Mouse (Mus musculus) MEL (cell line): ENCODE measurements around the gene Cflar. TPM values are rescaled to one million over a fixed set of nuclear protein-coding genes. Genes with fewer than 3 reads are reported as not detected.

ENCODE experiments used
- DNase-seq: peaks from one replicate; pipeline ENCODE4 v3.0.0; 2011; ENCODE audit warnings: low read depth, low spot score
- H3K27ac ChIP-seq: 2 replicates; pipeline ENCODE4 v1.5.1; 2012; ENCODE audit warnings: low read depth, mild to moderate bottlenecking, control low read depth, low read length, moderate library complexity; ENCODE audit not compliant: control insufficient read depth
- H3K27me3 ChIP-seq, 2 experiments: fragments of 150-350 bp in 1 of 2; sonication (generic) in 1 of 2; 2 replicates each; pipeline ENCODE4 v1.6.1; 2012; ENCODE audit warnings: low read length in 2 of 2, mild to moderate bottlenecking in 2 of 2, improper control_type of control experiment in 1 of 2, moderate library complexity in 1 of 2; ENCODE audit not compliant: insufficient read depth in 2 of 2, control insufficient read depth in 1 of 2
- H3K36me3 ChIP-seq, 2 experiments: 2 replicates each; pipeline ENCODE4 v1.6.1; 2012 to 2014; ENCODE audit warnings: low read length in 2 of 2, improper control_type of control experiment in 1 of 2, inconsistent platforms in 1 of 2, mild to moderate bottlenecking in 1 of 2; ENCODE audit not compliant: insufficient read depth in 2 of 2, control insufficient read depth in 1 of 2
- H3K4me1 ChIP-seq, 2 experiments: fragments of 150-350 bp in 1 of 2; sonication (generic) in 1 of 2; 2 replicates each; pipeline ENCODE4 v1.6.1; 2012; ENCODE audit warnings: low read length in 2 of 2, improper control_type of control experiment in 1 of 2, mild to moderate bottlenecking in 1 of 2; ENCODE audit not compliant: insufficient read depth in 2 of 2, control insufficient read depth in 1 of 2
- H3K4me3 ChIP-seq, 2 experiments: fragments of 150-350 bp in 1 of 2; sonication (generic) in 1 of 2; 2 replicates each; pipeline ENCODE4 v1.5.1; 2012; ENCODE audit warnings: low read depth in 2 of 2, low read length in 2 of 2, mild to moderate bottlenecking in 2 of 2, moderate library complexity in 2 of 2, control low read depth in 1 of 2, improper control_type of control experiment in 1 of 2; ENCODE audit not compliant: control insufficient read depth in 1 of 2, insufficient read depth in 1 of 2
- H3K79me2 ChIP-seq: 2 replicates; pipeline ENCODE4 v1.6.1; 2012; ENCODE audit warnings: mild to moderate bottlenecking, low read length, moderate library complexity; ENCODE audit not compliant: control insufficient read depth, poor library complexity, insufficient read depth
- H3K9ac ChIP-seq: 2 replicates; pipeline ENCODE4 v1.6.1; 2012; ENCODE audit warnings: low read depth, mild to moderate bottlenecking, control low read depth, low read length, moderate library complexity; ENCODE audit not compliant: control insufficient read depth, poor library complexity, severe bottlenecking
- H3K9me3 ChIP-seq: fragments of 150-350 bp; sonication (generic); replicated peaks from 2 replicates; pipeline ENCODE4 v1.6.1; 2012; ENCODE audit warnings: mild to moderate bottlenecking, low read length, improper control_type of control experiment, moderate library complexity; ENCODE audit not compliant: insufficient read depth
- CHD1 ChIP-seq: IDR thresholded peaks from 2 replicates; pipeline ENCODE4 v1.6.1; 2012; ENCODE audit warnings: low read depth, mild to moderate bottlenecking, inconsistent platforms, low read length, improper control_type of control experiment
- CHD2 ChIP-seq: IDR thresholded peaks from 2 replicates; pipeline ENCODE4 v1.6.1; 2011; ENCODE audit warnings: low read length, improper control_type of control experiment
- E2F4 ChIP-seq: IDR thresholded peaks from 2 replicates; pipeline ENCODE4 v1.6.1; 2011; ENCODE audit warnings: low read depth, low read length, improper control_type of control experiment, borderline replicate concordance
- ELF1 ChIP-seq: IDR thresholded peaks from 2 replicates; pipeline ENCODE4 v1.6.1; 2014; ENCODE audit warnings: low read depth, mild to moderate bottlenecking, inconsistent platforms, low read length, improper control_type of control experiment, moderate library complexity
- HCFC1 ChIP-seq: IDR thresholded peaks from 2 replicates; pipeline ENCODE4 v1.6.1; 2012; ENCODE audit warnings: low read depth, mild to moderate bottlenecking, inconsistent platforms, low read length, improper control_type of control experiment, moderate library complexity
- JUND ChIP-seq: IDR thresholded peaks from 2 replicates; pipeline ENCODE4 v1.6.1; 2011; ENCODE audit warnings: low read depth, mild to moderate bottlenecking, improper control_type of control experiment, low read length
- MAZ ChIP-seq: IDR thresholded peaks from 2 replicates; pipeline ENCODE4 v1.6.1; 2012; ENCODE audit warnings: low read depth, mild to moderate bottlenecking, inconsistent platforms, low read length, improper control_type of control experiment
- NRF1 ChIP-seq: IDR thresholded peaks from 2 replicates; pipeline ENCODE4 v1.6.1; 2014; ENCODE audit warnings: low read depth, mild to moderate bottlenecking, inconsistent platforms, low read length, improper control_type of control experiment, moderate library complexity; ENCODE audit not compliant: poor library complexity, insufficient read depth, severe bottlenecking
- POLR2A ChIP-seq, 2 experiments: IDR thresholded peaks; 2 replicates each; pipeline ENCODE4 v1.6.1; 2011 to 2012; ENCODE audit warnings: low read length in 2 of 2, mild to moderate bottlenecking in 2 of 2, control low read depth in 1 of 2, improper control_type of control experiment in 1 of 2, low read depth in 1 of 2, moderate library complexity in 1 of 2; ENCODE audit not compliant: control insufficient read depth in 1 of 2, insufficient read depth in 1 of 2, poor library complexity in 1 of 2
- POLR2AphosphoS2 ChIP-seq: IDR thresholded peaks from 2 replicates; pipeline ENCODE4 v1.6.1; 2011; ENCODE audit warnings: low read length, improper control_type of control experiment
- POLR2AphosphoS5 ChIP-seq: IDR thresholded peaks from 2 replicates; pipeline ENCODE4 v1.6.1; 2012; ENCODE audit warnings: low read depth, borderline replicate concordance, mild to moderate bottlenecking, inconsistent platforms, low read length, moderate library complexity, mixed read lengths
- RAD21 ChIP-seq: IDR thresholded peaks from 2 replicates; pipeline ENCODE4 v1.6.1; 2011; ENCODE audit warnings: mild to moderate bottlenecking, low read depth, low read length, improper control_type of control experiment
- SMC3 ChIP-seq: IDR thresholded peaks from 2 replicates; pipeline ENCODE4 v1.6.1; 2011; ENCODE audit warnings: low read depth, low read length, improper control_type of control experiment
- TCF12 ChIP-seq: IDR thresholded peaks from 2 replicates; pipeline ENCODE4 v1.6.1; 2014; ENCODE audit warnings: low read depth, mild to moderate bottlenecking, inconsistent platforms, low read length, improper control_type of control experiment, moderate library complexity
- USF1 ChIP-seq: IDR thresholded peaks from 2 replicates; pipeline ENCODE4 v1.6.1; 2014; ENCODE audit warnings: low read depth, mild to moderate bottlenecking, inconsistent platforms, low read length, improper control_type of control experiment, moderate library complexity
- USF2 ChIP-seq, 2 experiments: IDR thresholded peaks; 2 replicates each; pipeline ENCODE4 v1.6.1; 2011 to 2012; ENCODE audit warnings: improper control_type of control experiment in 2 of 2, low read length in 2 of 2, borderline replicate concordance in 1 of 2, inconsistent platforms in 1 of 2, low read depth in 1 of 2, mild to moderate bottlenecking in 1 of 2; ENCODE audit not compliant: insufficient read depth in 1 of 2
- ZC3H11A ChIP-seq: IDR thresholded peaks from 2 replicates; pipeline ENCODE4 v1.6.1; 2012; ENCODE audit warnings: low read depth, mild to moderate bottlenecking, inconsistent platforms, low read length, improper control_type of control experiment
- ZKSCAN1 ChIP-seq: IDR thresholded peaks from 2 replicates; pipeline ENCODE4 v1.6.1; 2012; ENCODE audit warnings: low read depth, mild to moderate bottlenecking, inconsistent platforms, low read length, improper control_type of control experiment, moderate library complexity
- ZMIZ1 ChIP-seq: IDR thresholded peaks from 2 replicates; pipeline ENCODE4 v1.6.1; 2012; ENCODE audit warnings: low read depth, mild to moderate bottlenecking, inconsistent platforms, low read length, improper control_type of control experiment, moderate library complexity
- polyA plus RNA-seq, 2 experiments: library from polyadenylated mRNA; stranded (reverse) in 1 of 2; unstranded in 1 of 2; fragments of >175 nt in 1 of 2; fragments of >200 nt in 1 of 2; gene quantifications; 2 replicates each; pipeline versions ENCODE4 v1.2.1 to v1.2.4; 2012; ENCODE audit warnings: low replicate concordance in 2 of 2, low read depth in 1 of 2; ENCODE audit not compliant: insufficient read length in 2 of 2, insufficient read depth in 1 of 2, missing spikeins in 1 of 2
- total RNA-seq: library from RNA; depleted of rRNA; stranded (reverse); fragments of 300-350 nt; gene quantifications from 2 replicates; pipeline ENCODE4 v1.2.3, GENCODE M21; 2012

Gene Cflar
- total and polyA plus RNA-seq, 3 experiments: 13.1 to 13.2 TPM; not detected in 1

GRCm38 (mm10) chr1:58795291-58796058 is 84.2 kb downstream of the Cflar start, which contains the start of gene Casp8 (continued):
- peak; percentile 83 for TF ChIP-seq ELF1
- no peak for TF ChIP-seq ZKSCAN1
- no peak for TF ChIP-seq POLR2AphosphoS5
- TF ChIP-seq NRF1: no peak
- TF ChIP-seq ZC3H11A: no peak
- peak; percentile 90 for TF ChIP-seq E2F4
- TF ChIP-seq CHD2: no peak
- TF ChIP-seq HCFC1: peak; percentile 19; the same call in 1 of the 2 replicates
- TF ChIP-seq ZMIZ1: no peak
- TF ChIP-seq USF1: no peak
- peak; percentile 30; the same call in 1 of the 2 replicates for TF ChIP-seq TCF12
- no peak for TF ChIP-seq JUND
- TF ChIP-seq MAZ: no peak
- TF ChIP-seq USF2 (IDR thresholded peaks at IDR 0.05; ENCODE audit: borderline replicate concordance in 1 of 2, insufficient read depth in 1 of 2, low read depth in 1 of 2, low read length in 2 of 2): no peak
- TF ChIP-seq SMC3: no peak
- TF ChIP-seq RAD21: no peak
- peak; percentile 59 to 85; a peak in 3 of 4 replicates for TF ChIP-seq POLR2A (IDR thresholded peaks at IDR 0.05; ENCODE audit: control insufficient read depth in 1 of 2, insufficient read depth in 1 of 2, low read depth in 1 of 2, low read length in 2 of 2, poor library complexity in 1 of 2)
- TF ChIP-seq CHD1: no peak
- TF ChIP-seq POLR2AphosphoS2: peak; percentile 36; the same call in 1 of the 2 replicates

DNA sequence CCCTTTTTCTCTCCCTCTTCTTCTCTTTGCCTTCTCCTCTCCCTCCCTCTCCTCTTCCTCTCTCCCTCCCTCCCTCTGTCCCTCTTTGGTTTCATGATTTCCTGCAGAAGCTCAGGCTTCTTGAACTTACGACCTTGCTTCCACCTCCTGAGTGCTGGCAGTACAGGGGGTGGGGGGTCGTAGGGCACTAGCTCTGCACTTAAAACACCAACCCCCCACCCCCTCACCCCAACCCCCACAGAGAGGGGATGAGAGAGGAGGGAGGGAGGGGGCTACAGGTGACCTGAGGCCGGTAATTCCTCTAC is 84.7 kb downstream of the Cflar start:
- DNase-seq: no peak
- H3K9me3 ChIP-seq: no peaks in the 10 kb centered on the region
- peaks cover 0 to 14% of the 10 kb centered on the region in 2 experiments; a peak in 2 of 4 replicates for H3K36me3 ChIP-seq
- no peaks in the 10 kb centered on the region for H3K27me3 ChIP-seq
- H3K27ac ChIP-seq: peak overlapping the region; percentile 89
- H3K9ac ChIP-seq: peak overlapping the region; percentile 88
- peak overlapping the region; percentile 63 to 80 for H3K4me3 ChIP-seq
- peaks cover 0 to 9% of the 10 kb centered on the region in 2 experiments; a peak in 2 of 4 replicates for H3K4me1 ChIP-seq
- H3K79me2 ChIP-seq: peaks cover 23% of the 10 kb centered on the region
- no peak for TF ChIP-seq CHD2
- TF ChIP-seq ZMIZ1: no peak
